43 mouse cellular contexts compared by ENCODE assay signal in the genomic region with DNA sequence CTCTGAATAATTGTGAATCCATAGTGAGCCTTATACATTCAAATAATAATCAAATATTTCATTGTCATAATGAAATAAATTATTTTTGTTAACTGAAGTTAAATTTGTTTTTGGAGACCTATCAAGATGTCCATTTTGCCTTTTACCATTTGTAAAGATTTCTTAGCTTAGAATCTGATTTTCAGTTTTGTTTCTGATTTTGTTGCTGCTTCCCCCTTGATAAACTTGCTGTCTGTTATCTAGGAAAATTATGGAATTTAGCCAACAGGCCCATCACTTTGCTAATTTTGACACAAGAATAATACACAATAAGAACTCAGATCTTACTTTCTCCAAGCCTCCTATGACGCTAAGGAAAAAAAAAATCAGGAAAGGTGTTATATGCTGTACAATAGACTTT. TPM values are rescaled to one million over a fixed set of nuclear protein-coding genes. Genes with fewer than 3 reads are reported as not detected.
"Had no signal": no experiment of that assay in that cellular context is flagged by ENCODE, and none has a peak within 500 bp of the region (broad histone marks: within the 10 kb centered on the region; RNA-seq: fewer than 3 reads in every experiment).

No protein-coding gene starts in this region.

- H3K27me3 ChIP-seq: limb, embryonic 12.5 days; limb, embryonic 13.5 days; limb, embryonic 15.5 days; liver, embryonic 12.5 days; liver, embryonic 13.5 days; liver, embryonic 15.5 days; lung, embryonic 15.5 days; megakaryocyte, embryonic 14.5 days; midbrain, embryonic 12.5 days; midbrain, embryonic 13.5 days; midbrain, embryonic 15.5 days; neural tube, embryonic 12.5 days had no signal

- H3K27ac ChIP-seq: limb, embryonic 10.5 days; limb, embryonic 12.5 days; limb, embryonic 13.5 days; limb, embryonic 15.5 days; liver, embryonic 12.5 days; liver, embryonic 13.5 days; liver, embryonic 14.5 days; liver, embryonic 15.5 days; lung, embryonic 15.5 days; midbrain, embryonic 10.5 days; midbrain, embryonic 12.5 days; midbrain, embryonic 13.5 days; midbrain, embryonic 15.5 days; neural tube, embryonic 12.5 days had no signal

- H3K4me1 ChIP-seq: limb, embryonic 10.5 days; limb, embryonic 12.5 days; limb, embryonic 13.5 days; limb, embryonic 15.5 days; liver, embryonic 12.5 days; lung, embryonic 15.5 days; midbrain, embryonic 10.5 days; midbrain, embryonic 12.5 days; midbrain, embryonic 13.5 days; midbrain, embryonic 15.5 days; neural tube, embryonic 12.5 days had no signal

- H3K36me3 ChIP-seq: limb, embryonic 10.5 days; limb, embryonic 12.5 days; limb, embryonic 13.5 days; limb, embryonic 15.5 days; liver, embryonic 12.5 days; liver, embryonic 13.5 days; liver, embryonic 15.5 days; lung, embryonic 15.5 days; midbrain, embryonic 10.5 days; midbrain, embryonic 12.5 days; midbrain, embryonic 13.5 days; midbrain, embryonic 15.5 days; neural tube, embryonic 12.5 days had no signal

- H3K9me3 ChIP-seq: limb, embryonic 10.5 days; limb, embryonic 15.5 days; liver, embryonic 12.5 days; liver, embryonic 13.5 days; liver, embryonic 15.5 days; lung, embryonic 15.5 days; megakaryocyte, embryonic 14.5 days; midbrain, embryonic 12.5 days; midbrain, embryonic 15.5 days; neural tube, embryonic 12.5 days had no signal

- DNase-seq: left cerebral cortex, postnatal 4 days; liver; liver, embryonic 13.5 days; lung, adult 2 months; lung, embryonic 14.5 days; lung, postnatal 10 days; lung, postnatal 14 days; midbrain, embryonic 14.5 days had no signal

- H3K4me3 ChIP-seq: limb, embryonic 10.5 days; limb, embryonic 12.5 days; limb, embryonic 13.5 days; limb, embryonic 15.5 days; liver, embryonic 12.5 days; liver, embryonic 13.5 days; liver, embryonic 15.5 days; lung, embryonic 15.5 days; midbrain, embryonic 10.5 days; midbrain, embryonic 12.5 days; midbrain, embryonic 13.5 days; midbrain, embryonic 15.5 days; myocyte; neural tube, embryonic 12.5 days had no signal

- H3K9ac ChIP-seq: limb, embryonic 12.5 days; limb, embryonic 13.5 days; limb, embryonic 15.5 days; liver, embryonic 12.5 days; liver, embryonic 13.5 days; liver, embryonic 14.5 days; liver, embryonic 15.5 days; liver, postnatal 0 days; lung, embryonic 14.5 days; lung, embryonic 15.5 days; midbrain, embryonic 12.5 days; midbrain, embryonic 13.5 days; midbrain, embryonic 15.5 days; neural tube, embryonic 12.5 days had no signal

- H3K4me2 ChIP-seq: limb, embryonic 12.5 days; limb, embryonic 13.5 days; limb, embryonic 15.5 days; liver, embryonic 11.5 days; liver, embryonic 12.5 days; liver, embryonic 13.5 days; liver, embryonic 15.5 days; lung, embryonic 14.5 days; lung, embryonic 15.5 days; midbrain, embryonic 11.5 days; midbrain, embryonic 12.5 days; midbrain, embryonic 13.5 days; midbrain, embryonic 15.5 days; neural tube, embryonic 12.5 days had no signal

- ATAC-seq: liver, embryonic 12.5 days; lung, postnatal 0 days; midbrain, embryonic 13.5 days; midbrain, embryonic 15.5 days; midbrain, embryonic 16.5 days had no signal

RNA-seq across cellular contexts. Expression of gene Clec4d, which starts 1.0 kb away (rescaled TPM):
- total RNA-seq: left cerebral cortex, postnatal 10 days; left cerebral cortex, postnatal 14 days; left cerebral cortex, postnatal 25 days; left cerebral cortex, postnatal 36 days; left cerebral cortex, postnatal 4 days; midbrain, postnatal 0 days had no signal
- polyA plus RNA-seq: limb, embryonic 10.5 days; limb, embryonic 12.5 days; midbrain, embryonic 10.5 days; midbrain, embryonic 11.5 days; midbrain, embryonic 12.5 days; midbrain, embryonic 13.5 days; midbrain, embryonic 14.5 days; midbrain, embryonic 15.5 days; midbrain, embryonic 16.5 days; midbrain, postnatal 0 days; myocyte; neural tube, embryonic 11.5 days; neural tube, embryonic 12.5 days had no signal

RNA-seq across cellular contexts. Expression of gene Clec4e, which starts 28.8 kb away (rescaled TPM):
- total RNA-seq: left cerebral cortex, postnatal 10 days; left cerebral cortex, postnatal 14 days; left cerebral cortex, postnatal 25 days; left cerebral cortex, postnatal 36 days had no signal
- polyA plus RNA-seq: limb, embryonic 10.5 days; limb, embryonic 11.5 days; limb, embryonic 12.5 days; limb, embryonic 13.5 days; liver, adult 2 months; lung, embryonic 14.5 days; midbrain, embryonic 11.5 days; midbrain, embryonic 12.5 days; midbrain, embryonic 13.5 days; midbrain, embryonic 14.5 days; midbrain, embryonic 15.5 days; midbrain, embryonic 16.5 days; midbrain, postnatal 0 days; myocyte; neural tube, embryonic 11.5 days; neural tube, embryonic 12.5 days had no signal

RNA-seq across cellular contexts. Expression of gene Clec4n, which starts 31.2 kb away (rescaled TPM):
- total RNA-seq: left cerebral cortex, postnatal 10 days; left cerebral cortex, postnatal 14 days; left cerebral cortex, postnatal 25 days; left cerebral cortex, postnatal 36 days; megakaryocyte-erythroid progenitor cell, adult 5-6 weeks had no signal
- polyA plus RNA-seq: midbrain, embryonic 10.5 days; myocyte; neural tube, embryonic 11.5 days had no signal

RNA-seq across cellular contexts. Expression of gene Vmn2r19, which starts 47.3 kb away (rescaled TPM):
- total RNA-seq: left cerebral cortex, postnatal 10 days; left cerebral cortex, postnatal 14 days; left cerebral cortex, postnatal 25 days; left cerebral cortex, postnatal 36 days; left cerebral cortex, postnatal 4 days; liver, adult 2 months; megakaryocyte progenitor cell, adult 5-6 weeks; megakaryocyte, adult 5-6 weeks; megakaryocyte-erythroid progenitor cell, adult 5-6 weeks; midbrain, postnatal 0 days; monocyte, adult 5-6 weeks had no signal
- polyA plus RNA-seq: limb, embryonic 10.5 days; limb, embryonic 11.5 days; limb, embryonic 12.5 days; limb, embryonic 13.5 days; limb, embryonic 14.5 days; limb, embryonic 15.5 days; liver, adult 2 months; liver, embryonic 11.5 days; liver, embryonic 12.5 days; liver, embryonic 13.5 days; liver, embryonic 14.5 days; liver, embryonic 15.5 days; liver, embryonic 16.5 days; liver, postnatal 0 days; lung, adult 2 months; lung, embryonic 14.5 days; lung, embryonic 15.5 days; lung, embryonic 16.5 days; lung, postnatal 0 days; midbrain, embryonic 10.5 days; midbrain, embryonic 11.5 days; midbrain, embryonic 12.5 days; midbrain, embryonic 13.5 days; midbrain, embryonic 14.5 days; midbrain, embryonic 15.5 days; midbrain, embryonic 16.5 days; midbrain, postnatal 0 days; myocyte; neural tube, embryonic 11.5 days; neural tube, embryonic 12.5 days had no signal
